Mouse (Mus musculus): ENCODE measurements around the gene Tbxas1. TPM values are rescaled to one million over a fixed set of nuclear protein-coding genes. Genes with fewer than 3 reads are reported as not detected.

Tbxas1 gene
- total RNA-seq, 2 experiments from 2014 or later: 2.3 TPM

DNA sequence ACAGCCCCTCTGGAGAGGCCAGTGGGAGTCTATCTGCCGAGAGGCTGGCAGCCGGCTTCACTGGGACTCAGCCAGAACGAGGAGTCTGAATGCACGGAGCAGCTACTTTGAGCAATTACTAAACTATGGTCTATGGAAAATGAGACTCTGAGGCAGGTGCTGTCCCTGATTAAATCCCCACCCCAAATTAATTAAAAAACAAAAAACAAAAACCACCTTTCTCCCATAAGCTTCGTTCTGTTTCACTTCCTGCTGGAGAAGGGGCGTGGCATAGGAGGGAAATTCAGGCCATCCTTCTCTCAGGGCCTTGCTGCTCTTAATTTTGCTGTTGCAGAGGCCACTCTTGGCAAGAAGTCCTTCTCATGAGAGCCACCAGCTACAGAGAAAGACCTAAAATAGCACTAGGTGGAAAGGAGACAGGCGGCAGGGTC is 180.6 kb downstream of the Tbxas1 start:
- intact Hi-C loops (cut with DNase I): no loop called here

DNA sequence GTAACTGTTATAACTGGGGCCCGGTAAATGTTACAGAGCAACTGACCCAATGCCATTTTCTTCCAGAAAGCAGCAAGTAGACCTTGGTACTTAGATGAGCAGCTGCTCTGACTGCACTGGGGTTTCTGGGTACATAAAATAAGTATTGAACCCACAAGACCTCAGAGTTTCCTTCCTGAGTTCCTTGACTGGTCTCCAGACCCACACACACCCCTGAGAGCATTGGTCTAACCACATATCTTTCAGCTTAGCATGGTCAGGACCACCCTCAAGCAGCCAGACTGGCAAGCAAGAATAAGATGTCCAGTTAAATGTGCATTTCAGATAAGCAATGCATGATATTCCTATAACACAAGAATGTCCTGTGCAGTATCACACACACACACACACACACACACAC is 182.0 kb downstream of the Tbxas1 start:
- intact Hi-C loops (cut with DNase I): no loop called here

More for the DNA sequence above, 180.6 kb downstream of the Tbxas1 start:
- DNase-seq (ENCODE audit: low spot score in 2 of 2): no peak

DNA sequence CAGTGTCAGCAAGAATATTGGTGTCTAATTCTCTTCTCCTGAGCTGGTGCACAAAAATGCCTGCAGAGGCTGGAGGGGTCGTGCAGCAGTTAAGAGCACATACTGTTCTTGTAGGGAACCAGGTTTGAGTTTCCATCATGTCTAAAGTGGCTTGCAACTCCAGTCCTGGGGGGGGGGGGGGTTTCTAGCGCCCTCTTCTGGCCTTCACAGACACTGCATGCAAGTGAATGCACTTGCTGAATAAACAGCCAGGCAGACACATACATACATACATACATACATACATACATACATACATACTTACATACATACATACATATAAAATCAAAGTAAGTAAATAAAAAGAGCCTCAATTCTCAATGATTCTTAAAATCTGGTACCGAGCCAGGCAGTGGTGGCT is 183.2 kb downstream of the Tbxas1 start:
- no peak for DNase-seq (ENCODE audit: low spot score in 2 of 2)
- intact Hi-C loops (cut with DNase I): no loop called here

More for the DNA sequence above, 182.0 kb downstream of the Tbxas1 start:
- no peak for DNase-seq (ENCODE audit: low spot score in 2 of 2)

GRCm38 (mm10) chr6:39058936-39059335 is 183.7 kb downstream of the Tbxas1 start:
- intact Hi-C loops (cut with DNase I): no loop called here
- no peak for DNase-seq (ENCODE audit: low spot score in 2 of 2)

DNA sequence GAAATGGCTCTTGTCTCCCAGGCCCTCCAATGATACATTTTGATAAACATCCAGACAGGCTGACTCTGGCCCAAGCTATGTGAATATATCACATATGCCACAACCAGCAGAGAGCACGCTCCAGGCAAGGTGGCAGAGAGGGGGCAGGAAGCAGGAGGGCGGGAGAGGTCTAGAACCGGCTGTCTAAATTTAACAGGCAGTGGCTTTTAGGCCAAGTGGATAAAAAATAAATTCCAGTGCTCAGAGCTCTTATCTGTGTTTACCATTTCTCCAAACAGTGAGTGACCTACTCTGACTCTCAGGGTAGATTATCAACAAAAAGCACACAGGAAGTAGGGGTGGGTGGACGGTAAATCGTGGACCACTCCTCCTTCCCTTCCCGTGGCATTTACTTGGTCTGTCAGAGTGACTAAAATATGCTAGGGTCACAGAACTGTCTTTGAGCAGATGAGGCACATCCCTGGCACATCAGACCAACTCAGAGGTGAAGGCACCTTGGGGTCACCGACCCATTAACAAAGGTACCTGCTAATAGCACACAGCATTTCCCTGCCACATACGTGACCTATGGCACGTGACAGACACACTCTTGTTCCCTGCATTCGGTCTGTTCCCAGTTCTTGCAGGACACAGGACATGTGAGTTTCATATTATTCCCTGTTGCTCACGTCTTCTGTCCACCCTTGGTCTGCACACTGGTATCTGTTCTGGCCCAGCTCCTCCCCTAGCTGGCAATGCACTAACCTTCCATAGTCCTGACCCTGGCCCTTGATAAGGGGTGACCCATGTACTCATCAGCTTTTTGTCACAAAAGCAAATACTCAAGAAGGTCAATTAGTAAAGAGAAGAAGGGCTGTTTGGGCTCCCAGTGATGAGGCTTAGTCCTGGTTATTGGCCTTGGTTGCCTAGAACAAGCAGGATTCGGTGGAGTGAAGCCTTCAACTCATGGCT is 184.6 kb downstream of the Tbxas1 start:
- no peak for DNase-seq (ENCODE audit: low spot score in 2 of 2)
- intact Hi-C loops (cut with DNase I): no loop called here

DNA sequence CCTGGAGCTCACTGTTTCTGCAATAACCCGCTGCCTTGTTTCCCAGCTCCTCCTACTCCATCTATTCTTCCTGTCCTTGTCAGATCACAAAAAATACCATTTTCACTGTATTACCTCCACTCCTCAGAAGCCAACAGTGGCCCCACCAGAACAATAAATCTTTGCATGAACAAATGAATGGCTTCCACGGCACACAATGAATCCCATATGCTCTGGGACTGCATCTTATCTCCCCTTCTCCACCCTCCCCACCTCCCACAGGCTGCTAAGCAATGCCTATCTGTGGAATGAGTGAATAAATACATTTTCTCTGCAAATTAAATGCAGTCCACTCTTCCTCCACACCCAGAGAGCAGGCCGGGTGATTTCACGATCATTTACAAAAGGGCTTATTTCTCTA is 186.0 kb downstream of the Tbxas1 start:
- DNase-seq (ENCODE audit: low spot score in 2 of 2): no peak
- intact Hi-C loops (cut with DNase I): no loop called here

- intact Hi-C loops (cut with DNase I): no loop called here
- no peak for DNase-seq (ENCODE audit: low spot score in 2 of 2)
These were observed 188.3 kb downstream of the Tbxas1 start for GRCm38 (mm10) chr6:39063541-39063940.

DNA sequence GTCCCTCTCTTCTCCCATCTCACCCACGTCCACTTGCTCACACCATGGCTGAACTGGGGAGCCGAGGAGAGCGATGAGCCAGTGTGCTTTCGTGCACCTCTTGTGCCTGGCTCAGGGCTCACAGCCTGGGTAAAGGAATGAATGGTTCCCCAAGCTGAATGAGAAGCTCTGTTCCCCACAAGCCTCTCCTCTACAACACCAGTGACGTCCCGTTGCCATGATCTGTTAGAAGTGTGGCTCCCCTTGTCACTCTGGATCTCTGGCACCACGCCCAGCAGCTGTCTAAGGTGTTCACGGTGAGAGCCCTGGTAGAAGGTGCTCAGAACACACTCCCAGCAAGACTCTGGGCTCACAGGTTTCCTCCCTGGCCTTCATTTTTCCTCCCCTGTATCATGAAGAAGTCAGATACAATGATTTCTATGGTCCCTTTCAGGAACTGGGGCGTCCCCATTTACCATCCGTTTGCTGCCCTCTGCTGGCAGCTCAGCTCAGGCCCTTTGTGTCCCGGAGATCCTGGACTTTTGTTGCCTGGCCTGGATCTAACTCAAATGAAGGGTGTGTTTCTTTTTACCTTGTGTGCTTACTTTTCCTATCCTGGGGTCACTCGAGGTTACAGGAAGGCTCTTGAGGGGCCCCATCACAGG is 191.9 kb downstream of the Tbxas1 start:
- intact Hi-C loops (cut with DNase I): loop anchor here (1.0 to 5.0 kb wide), 3 partner anchors 193 to 415 kb away; no protein-coding TSS in a partner anchor
- peak; percentile 75 to 81 for DNase-seq (ENCODE audit: low spot score in 2 of 2)

- intact Hi-C loops (cut with DNase I): no loop called here
- DNase-seq (ENCODE audit: low spot score in 2 of 2): peak in 1 of 2 experiments; percentile 25
These were observed 197.5 kb downstream of the Tbxas1 start for GRCm38 (mm10) chr6:39072664-39073063.

GRCm38 (mm10) chr6:39074186-39074585 is 199.0 kb downstream of the Tbxas1 start:
- intact Hi-C loops (cut with DNase I): no loop called here
- no peak for DNase-seq (ENCODE audit: low spot score in 2 of 2)

DNA sequence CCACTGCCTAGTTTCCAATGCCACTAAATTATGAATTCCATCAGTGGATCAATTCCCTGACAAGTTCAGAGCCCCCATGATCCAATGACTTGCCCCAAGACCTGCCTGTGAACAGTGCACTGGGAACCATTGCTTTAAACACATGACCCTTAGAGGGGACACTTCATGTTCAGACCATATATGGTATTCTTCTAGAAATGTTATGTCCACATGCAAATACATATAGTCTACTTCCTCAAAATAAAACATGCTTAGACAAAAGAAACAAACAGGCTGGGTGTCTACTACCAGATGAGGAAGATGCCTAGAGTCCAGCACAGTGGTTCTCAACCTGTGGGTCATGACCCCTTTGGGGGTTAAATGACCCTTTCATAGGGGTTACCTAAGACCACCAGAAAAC is 201.3 kb downstream of the Tbxas1 start:
- intact Hi-C loops (cut with DNase I): no loop called here
- no peak for DNase-seq (ENCODE audit: low spot score in 2 of 2)

DNA sequence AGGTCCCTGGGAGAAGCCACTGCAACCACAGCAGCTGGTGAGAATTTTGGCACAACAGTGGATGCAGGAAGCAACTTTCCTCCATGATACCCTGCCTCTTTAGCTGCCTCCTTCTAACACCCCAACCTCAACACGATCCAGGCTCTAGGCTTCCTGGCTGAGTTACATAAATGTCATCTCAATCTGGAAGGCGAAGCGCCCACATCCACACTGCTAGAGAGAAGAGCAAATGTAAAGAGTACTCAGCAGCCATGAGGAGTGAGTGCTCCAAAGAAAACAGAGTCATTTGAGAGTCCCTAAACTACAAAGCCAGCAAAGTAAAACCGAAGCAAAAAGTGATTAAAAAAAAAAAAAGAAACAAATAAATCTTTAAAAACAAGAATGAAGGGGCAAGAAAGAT is 229.4 kb downstream of the Tbxas1 start:
- intact Hi-C loops (cut with DNase I): no loop called here
- no peak for DNase-seq (ENCODE audit: low spot score in 2 of 2)

GRCm38 (mm10) chr6:39106812-39107211 is 231.6 kb downstream of the Tbxas1 start:
- intact Hi-C loops (cut with DNase I): no loop called here
- DNase-seq (ENCODE audit: low spot score in 2 of 2): no peak

- DNase-seq (ENCODE audit: low spot score in 2 of 2): no peak
- intact Hi-C loops (cut with DNase I): no loop called here
These were observed 237.5 kb downstream of the Tbxas1 start for GRCm38 (mm10) chr6:39112701-39113100.

DNA sequence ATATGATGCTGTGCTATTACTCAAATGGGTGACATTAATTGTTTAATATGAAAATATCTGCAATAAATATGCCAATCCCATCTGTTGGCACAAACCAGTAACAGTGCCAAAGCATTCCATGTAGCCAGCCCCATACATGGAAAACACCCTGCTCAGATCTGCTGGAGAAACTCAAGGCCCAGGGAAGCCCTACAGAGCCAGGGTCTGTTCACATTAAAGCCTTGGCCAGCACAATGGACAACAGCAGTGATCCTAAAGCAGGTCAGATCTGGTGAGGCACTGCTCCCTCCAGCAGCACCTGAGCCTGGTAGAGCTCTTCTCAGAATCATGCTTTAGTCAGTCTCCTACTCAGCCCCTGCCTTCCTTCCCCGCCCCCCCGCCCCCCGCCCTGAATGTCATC is 237.9 kb downstream of the Tbxas1 start:
- intact Hi-C loops (cut with DNase I): no loop called here
- DNase-seq (ENCODE audit: low spot score in 2 of 2): no peak

- DNase-seq (ENCODE audit: low spot score in 2 of 2): no peak
- intact Hi-C loops (cut with DNase I): no loop called here
These were observed 240.2 kb downstream of the Tbxas1 start for GRCm38 (mm10) chr6:39115438-39115837.

- peak; percentile 50 to 57 for DNase-seq (ENCODE audit: low spot score in 2 of 2)
- intact Hi-C loops (cut with DNase I): no loop called here
These were observed 242.6 kb downstream of the Tbxas1 start, which contains the start of gene Parp12 for GRCm38 (mm10) chr6:39117584-39118455. TSS of gene Parp12 (minus strand) at chr6:39118349.

DNA sequence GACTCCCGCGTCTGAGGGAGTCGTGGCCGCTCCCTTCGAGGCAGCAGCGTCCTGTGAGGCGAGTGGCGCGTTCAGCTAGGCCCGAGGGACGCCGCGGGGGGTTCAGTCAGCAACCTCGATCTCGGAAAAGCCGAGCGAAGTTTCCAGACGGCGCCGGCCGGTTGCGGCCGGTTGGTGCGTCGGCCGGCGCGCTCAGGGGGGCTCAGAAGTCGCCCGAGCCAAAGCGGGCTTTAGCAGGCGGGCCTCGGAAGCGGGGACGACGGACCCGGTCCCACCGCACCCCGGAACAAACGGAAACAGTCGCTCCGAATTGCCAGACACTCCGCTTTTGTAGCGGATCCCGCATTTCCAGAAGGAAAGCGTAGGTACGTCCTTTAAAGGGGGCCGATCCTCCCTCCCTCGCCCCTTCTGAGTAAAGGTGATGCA is 243.3 kb downstream of the Tbxas1 start:
- intact Hi-C loops (cut with DNase I): no loop called here
- DNase-seq (ENCODE audit: low spot score in 2 of 2): no peak

- intact Hi-C loops (cut with DNase I): no loop called here
- DNase-seq (ENCODE audit: low spot score in 2 of 2): no peak
These were observed 245.5 kb downstream of the Tbxas1 start for GRCm38 (mm10) chr6:39120685-39121084.

DNA sequence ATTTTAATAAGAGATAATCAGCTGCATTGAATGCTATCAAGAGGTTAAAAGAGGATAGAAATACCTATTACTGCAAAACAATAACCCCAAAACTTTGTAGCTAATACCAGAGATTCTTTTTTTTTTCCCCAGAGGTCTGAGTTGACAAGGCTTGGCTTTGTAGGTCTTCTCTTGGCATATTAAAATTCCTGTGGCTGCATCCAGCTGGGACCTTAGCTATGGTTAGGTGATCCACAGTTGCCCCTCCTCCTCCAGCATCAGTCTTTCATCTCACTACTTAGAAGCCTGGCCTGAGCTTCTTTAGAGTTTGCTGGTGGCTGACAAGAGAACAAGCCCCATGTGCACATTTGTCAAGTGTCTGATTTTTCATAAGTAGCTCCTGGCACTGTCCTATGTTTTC is 249.5 kb downstream of the Tbxas1 start:
- intact Hi-C loops (cut with DNase I): no loop called here
- no peak for DNase-seq (ENCODE audit: low spot score in 2 of 2)
